Comparison of ENCODE assay signal across 9 mouse cellular contexts in the genomic region with DNA sequence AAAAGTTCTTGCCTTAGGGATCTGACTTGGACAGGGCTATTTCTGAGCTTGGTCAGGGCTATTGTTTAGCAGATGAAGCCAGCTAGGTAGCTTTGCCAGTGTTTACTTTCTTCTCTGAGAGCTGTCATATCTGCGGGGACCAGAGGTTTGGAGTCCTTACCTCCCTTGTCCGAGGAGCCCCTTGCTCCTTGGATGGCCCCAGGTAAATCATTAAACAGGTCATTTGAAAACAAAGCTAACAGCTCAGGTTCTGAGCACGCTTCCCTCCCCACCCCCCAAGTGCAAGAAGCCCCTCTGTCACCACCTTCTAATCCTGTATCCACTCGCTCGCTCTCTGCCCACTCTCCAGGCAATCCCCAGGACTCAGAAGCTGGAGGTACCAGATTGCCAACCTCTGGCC. TPM values are rescaled to one million over a fixed set of nuclear protein-coding genes. Genes with fewer than 3 reads are reported as not detected.
DNase-seq lines count a peak whose midpoint lies in the region; ATAC-seq and TF ChIP-seq lines count a peak whose summit lies in the region.
"Had no signal": no experiment of that assay in that cellular context is flagged by ENCODE, and none has a peak within 500 bp of the region (broad histone marks: within the 10 kb centered on the region; RNA-seq: fewer than 3 reads in every experiment).

No protein-coding gene starts in this region.

- peak overlapping the region; percentile 76 for H3K27ac ChIP-seq in gastrocnemius, adult 2 months
- H3K27ac ChIP-seq in forebrain, embryonic 16.5 days (ENCODE audit: low read length), result no peak overlapping the region
- H3K27ac ChIP-seq in kidney, embryonic 15.5 days, result peak overlapping the region; percentile 81
- no peak overlapping the region for H3K27ac ChIP-seq in neural tube, embryonic 13.5 days (replicated peaks)

- intact Hi-C loops in gastrocnemius, adult 2 months (cut with DNase I), result no loop called here
- intact Hi-C loops in gastrocnemius, postnatal 14 days (cut with DNase I; ENCODE audit: low total_unique reads), result no loop called here

- H3K9me3 ChIP-seq in forebrain, embryonic 16.5 days (ENCODE audit: control insufficient read depth, low read length), result no peaks in the 10 kb centered on the region
- no peaks in the 10 kb centered on the region for H3K9me3 ChIP-seq in kidney, embryonic 15.5 days (replicated peaks)
- no peaks in the 10 kb centered on the region for H3K9me3 ChIP-seq in neural tube, embryonic 13.5 days

- H3K27me3 ChIP-seq in forebrain, embryonic 16.5 days (replicated peaks; ENCODE audit: control insufficient read depth, insufficient read depth, low read length), result no peaks in the 10 kb centered on the region
- H3K27me3 ChIP-seq in kidney, embryonic 15.5 days, result no peaks in the 10 kb centered on the region
- H3K27me3 ChIP-seq in neural tube, embryonic 13.5 days, result no peaks in the 10 kb centered on the region

- peak overlapping the region; percentile 32 for H3K9ac ChIP-seq in forebrain, embryonic 16.5 days (replicated peaks; ENCODE audit: low read depth, low read length)
- H3K9ac ChIP-seq in kidney, embryonic 15.5 days, result peak overlapping the region; percentile 21; the same call in 1 of the 2 replicates
- peak overlapping the region; percentile 94 for H3K9ac ChIP-seq in neural tube, embryonic 13.5 days

- no peak for ATAC-seq in forebrain, embryonic 16.5 days
- ATAC-seq in kidney, embryonic 15.5 days (replicated peaks; ENCODE audit: low FRiP score), result peak; percentile 8; the same call in 1 of the 2 replicates
- no peak for ATAC-seq in neural tube, embryonic 13.5 days (ENCODE audit: low read depth)

- H3K4me2 ChIP-seq in forebrain, embryonic 16.5 days (ENCODE audit: low read length), result peak overlapping the region; percentile 81
- H3K4me2 ChIP-seq in kidney, embryonic 15.5 days, result peak overlapping the region; percentile 91
- H3K4me2 ChIP-seq in neural tube, embryonic 13.5 days, result peak overlapping the region; percentile 86

- TF ChIP-seq CTCF in gastrocnemius, adult 2 months (IDR thresholded peaks at IDR 0.05), result no peak

- H3K4me3 ChIP-seq in gastrocnemius, adult 2 months, result peak overlapping the region; percentile 93
- H3K4me3 ChIP-seq in forebrain, embryonic 16.5 days (replicated peaks; ENCODE audit: low read length), result peak overlapping the region; percentile 87
- peak overlapping the region; percentile 75 for H3K4me3 ChIP-seq in kidney, embryonic 15.5 days (replicated peaks)
- peak overlapping the region; percentile 85 for H3K4me3 ChIP-seq in neural tube, embryonic 13.5 days

- WGBS in forebrain, embryonic 16.5 days, result 66% methylated on average over 5 of the region's 5 CpGs
- WGBS in kidney, embryonic 15.5 days, result 51% methylated on average over 5 of the region's 5 CpGs
- WGBS in neural tube, embryonic 13.5 days, result 44% methylated on average over 5 of the region's 5 CpGs

- DNase-seq in gastrocnemius, adult 2 months, result no peak
- no peak for DNase-seq in gastrocnemius, postnatal 14 days
- no peak for DNase-seq in gastrocnemius, postnatal 4 days (ENCODE audit: low spot score in 2 of 2)
- no peak for DNase-seq in heart, postnatal 4 days
- no peak for DNase-seq in embryo, embryonic 11 days
- DNase-seq: gastrocnemius, postnatal 36 days had no signal

- H3K36me3 ChIP-seq in forebrain, embryonic 16.5 days (ENCODE audit: control insufficient read depth, insufficient read depth), result peaks cover 7% of the 10 kb centered on the region
- H3K36me3 ChIP-seq in kidney, embryonic 15.5 days, result peaks cover 12% of the 10 kb centered on the region; the same call in 1 of the 2 replicates
- peaks cover 15% of the 10 kb centered on the region for H3K36me3 ChIP-seq in neural tube, embryonic 13.5 days

- H3K4me1 ChIP-seq in forebrain, embryonic 16.5 days (replicated peaks; ENCODE audit: control insufficient read depth, insufficient read depth, low read length), result peaks cover 28% of the 10 kb centered on the region
- H3K4me1 ChIP-seq in kidney, embryonic 15.5 days, result peaks cover 40% of the 10 kb centered on the region
- peaks cover 37% of the 10 kb centered on the region for H3K4me1 ChIP-seq in neural tube, embryonic 13.5 days (replicated peaks)

RNA-seq across cellular contexts. Expression of gene Castor2, which starts 1.8 kb away (rescaled TPM):
- total RNA-seq in gastrocnemius, adult 2 months (2021), result 10 to 100 TPM; 34.8 to 47.1 TPM
- total RNA-seq in gastrocnemius, postnatal 14 days (2021), result 10 to 100 TPM; 36.5 to 40.2 TPM
- 29.2 and 31.4 TPM in 2 replicates for polyA plus RNA-seq in forebrain, embryonic 16.5 days (2015; fragmentation: Nextera tagmentation; extraction: Ambion mirVana)
- 10.2 and 12.8 TPM in 2 replicates for polyA plus RNA-seq in kidney, embryonic 15.5 days (2015; fragmentation: Nextera tagmentation; extraction: Ambion mirVana)
- polyA plus RNA-seq in neural tube, embryonic 13.5 days (2015; fragmentation: Nextera tagmentation; extraction: Ambion mirVana), result 20.9 and 22.0 TPM in 2 replicates
- 100 to 1,000 TPM in 1 of 2 experiments, 10 to 100 TPM in 1; 92.5 to 118 TPM for total RNA-seq in gastrocnemius, postnatal 4 days (2021)
- total RNA-seq in heart, postnatal 4 days (2021), result 10 to 100 TPM; 15.9 to 16.8 TPM

Comparison
In these comparisons a context has a peak if more than half of its experiments do, and no peak if none do; other contexts are left out.
1. H3K27ac ChIP-seq: peak in gastrocnemius, adult 2 months (single experiment) and kidney, embryonic 15.5 days (single experiment); none in forebrain, embryonic 16.5 days (single experiment) and neural tube, embryonic 13.5 days (single experiment).
2. H3K9ac ChIP-seq: peak in every context shown above with its lines; median percentile 94 in neural tube, embryonic 13.5 days; 32 in forebrain, embryonic 16.5 days; 21 in kidney, embryonic 15.5 days.
3. Peak in every context shown above with its lines, with median percentiles within 50 percentile points of each other: H3K4me3 ChIP-seq and H3K4me2 ChIP-seq.